Mouse (Mus musculus) E14TG2a.4 (cell line): ENCODE data around the gene Cpn2.

Source experiments
- CTCF ChIP-seq: conservative IDR thresholded peaks from 2 replicates; pipeline ENCODE4 v1.5.1; 2014; ENCODE audit warnings: low read length
- NANOG ChIP-seq: IDR thresholded peaks from 2 replicates; pipeline ENCODE4 v1.6.1; 2014; ENCODE audit warnings: borderline replicate concordance, low read length, mixed read lengths

DNA sequence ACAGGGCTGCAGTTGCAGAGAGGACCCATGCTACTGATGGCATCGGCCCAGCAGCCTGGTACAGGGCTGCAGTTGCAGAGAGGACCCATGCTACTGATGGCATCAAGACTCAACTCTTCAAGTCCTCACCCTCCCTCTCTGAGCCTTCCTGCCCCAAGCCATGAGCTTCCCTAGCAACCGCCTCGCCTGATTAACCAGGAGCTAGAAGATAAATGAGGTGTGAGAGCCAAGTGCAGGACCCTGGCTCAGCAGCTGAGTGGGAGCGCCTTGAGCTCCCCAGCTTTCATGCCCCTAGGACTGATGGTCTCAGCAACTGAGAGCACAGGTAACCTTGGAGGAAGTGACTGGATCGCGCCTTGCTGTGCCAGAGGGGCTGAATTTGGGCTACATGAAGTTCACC is 23.1 kb upstream of the Cpn2 start:
- TF ChIP-seq CTCF, result no peak
- TF ChIP-seq NANOG, result no peak
